Mouse (Mus musculus) heart, embryonic 14.5 days (tissue): ENCODE measurements around the gene Hsd17b13. TPM values are rescaled to one million over a fixed set of nuclear protein-coding genes. Genes with fewer than 3 reads are reported as not detected.

Experiments used
- ATAC-seq: fragments of 200-750 bp; cut with Nextera tagmentation; 2 replicates; pipeline ENCODE4 v1.8.0; 2017; ENCODE audit warnings: low read depth, moderate TSS enrichment; ENCODE audit not compliant: insufficient number of reproducible peaks, insufficient read depth, low FRiP score
- H3K27ac ChIP-seq, 2 experiments: fragments of 200-500 bp in 1 of 2; fragments of 300-500 bp in 1 of 2; sonication (generic) in 1 of 2; replicated peaks in 1 of 2; 2 replicates each; pipeline ENCODE4 v1.5.1; 2012 to 2014; ENCODE audit warnings: low read depth in 2 of 2, low read length in 2 of 2, control low read depth in 1 of 2, mild to moderate bottlenecking in 1 of 2, mixed read lengths in 1 of 2; ENCODE audit not compliant: control insufficient read depth in 1 of 2, insufficient read depth in 1 of 2
- H3K27me3 ChIP-seq: fragments of 300-500 bp; sonication (generic); 2 replicates; pipeline ENCODE4 v1.6.1; 2014; ENCODE audit warnings: mild to moderate bottlenecking, low read length, control low read depth; ENCODE audit not compliant: control insufficient read depth, insufficient read depth
- H3K36me3 ChIP-seq: fragments of 300-500 bp; sonication (generic); 2 replicates; pipeline ENCODE4 v1.6.1; 2014; ENCODE audit warnings: mild to moderate bottlenecking, control low read depth, low read length, mixed read lengths; ENCODE audit not compliant: control insufficient read depth, insufficient read depth
- H3K4me1 ChIP-seq, 2 experiments: fragments of 200-500 bp in 1 of 2; fragments of 300-500 bp in 1 of 2; sonication (generic) in 1 of 2; 2 replicates each; pipeline ENCODE4 v1.6.1; 2012 to 2014; ENCODE audit warnings: low read length in 2 of 2, control low read depth in 1 of 2, mixed read lengths in 1 of 2; ENCODE audit not compliant: control insufficient read depth in 2 of 2, insufficient read depth in 2 of 2
- H3K4me2 ChIP-seq: fragments of 300-500 bp; sonication (generic); 2 replicates; pipeline ENCODE4 v1.6.1; 2014; ENCODE audit warnings: mild to moderate bottlenecking, low read length
- H3K4me3 ChIP-seq, 2 experiments: fragments of 200-500 bp in 1 of 2; fragments of 300-500 bp in 1 of 2; sonication (generic) in 1 of 2; 2 replicates each; pipeline ENCODE4 v1.5.1; 2012 to 2014; ENCODE audit warnings: low read length in 2 of 2, mild to moderate bottlenecking in 2 of 2, control low read depth in 1 of 2, low read depth in 1 of 2, moderate library complexity in 1 of 2; ENCODE audit not compliant: control insufficient read depth in 1 of 2, insufficient read depth in 1 of 2
- H3K9ac ChIP-seq: fragments of 300-500 bp; sonication (generic); 2 replicates; pipeline ENCODE4 v1.6.1; 2014; ENCODE audit warnings: mild to moderate bottlenecking, low read length
- H3K9me3 ChIP-seq: fragments of 300-500 bp; sonication (generic); 2 replicates; pipeline ENCODE4 v1.6.1; 2016; ENCODE audit warnings: low read length, control low read depth; ENCODE audit not compliant: control insufficient read depth
- WGBS: fragments of 180-500 bp; shearing (Covaris S2); extraction: QIAGEN DNeasy Blood & Tissue Kit; methylation state at CpG from one replicate; pipeline ENCODE4 v1.1.7; 2014; 5-methylcytosine and 5-hydroxymethylcytosine counted together
- polyA plus RNA-seq: library from polyadenylated mRNA; unstranded; fragments of >200 nt; fragmentation: Nextera tagmentation; extraction: Ambion mirVana; gene quantifications from 2 replicates; pipeline ENCODE4 v1.2.1, GENCODE M21; 2014

Hsd17b13 gene
- polyA plus RNA-seq, 1 experiment from 2014 or later = not detected

- no peak for ATAC-seq
- H3K36me3 ChIP-seq = peaks cover 36% of the 10 kb centered on the region
- H3K4me2 ChIP-seq = no peak overlapping the region
- H3K4me1 ChIP-seq = peaks cover 0 to 10% of the 10 kb centered on the region in 2 experiments; a peak in 1 of 4 replicates
- no peaks in the 10 kb centered on the region for H3K9me3 ChIP-seq
- H3K9ac ChIP-seq = no peak overlapping the region
- no peak overlapping the region for H3K4me3 ChIP-seq
- H3K27me3 ChIP-seq = no peaks in the 10 kb centered on the region
- peak overlapping the region; percentile 8 to 24; a peak in 2 of 4 replicates for H3K27ac ChIP-seq
Observed at GRCm38 (mm10) chr5:104011419-104011818, 34.2 kb upstream of the Hsd17b13 start.

- no peak for ATAC-seq
- no peak overlapping the region for H3K4me3 ChIP-seq
- 88% methylated on average over 7 of the region's 7 CpGs for WGBS
Observed at GRCm38 (mm10) chr5:104010261-104010660, 33.1 kb upstream of the Hsd17b13 start.

DNA sequence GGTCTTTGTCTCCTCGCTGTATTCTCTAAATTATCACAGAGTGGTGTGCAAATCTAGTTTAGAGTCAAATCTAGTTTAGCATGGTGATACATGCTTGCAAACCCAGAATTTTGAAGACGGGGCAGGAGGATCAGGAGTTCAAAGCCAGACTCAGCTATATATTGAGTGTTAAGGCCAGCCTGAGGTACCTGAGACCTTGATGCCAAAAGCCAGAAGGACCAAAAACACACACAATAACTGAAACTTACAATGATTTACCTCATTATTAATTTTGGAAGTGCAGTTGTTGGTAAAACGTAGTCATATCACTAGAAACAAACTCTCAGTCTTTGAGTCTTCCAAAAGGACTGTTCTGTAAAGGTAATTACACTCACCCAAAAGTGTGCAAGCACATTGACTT is 32.2 kb upstream of the Hsd17b13 start:
- H3K4me2 ChIP-seq = no peak overlapping the region
- H3K9me3 ChIP-seq = no peaks in the 10 kb centered on the region
- ATAC-seq = no peak
- no peaks in the 10 kb centered on the region for H3K27me3 ChIP-seq
- no peak overlapping the region for H3K9ac ChIP-seq
- H3K27ac ChIP-seq = no peak overlapping the region
- H3K4me1 ChIP-seq = peaks cover 0 to 10% of the 10 kb centered on the region in 2 experiments; a peak in 1 of 4 replicates
- H3K4me3 ChIP-seq = no peak overlapping the region
- H3K36me3 ChIP-seq = peaks cover 45% of the 10 kb centered on the region
- 92% methylated on average over 3 of the region's 3 CpGs for WGBS

More at GRCm38 (mm10) chr5:104010261-104010660, 33.1 kb upstream of the Hsd17b13 start:
- no peaks in the 10 kb centered on the region for H3K27me3 ChIP-seq
- no peak overlapping the region for H3K27ac ChIP-seq
- H3K9ac ChIP-seq = no peak overlapping the region
- H3K36me3 ChIP-seq = peaks cover 37% of the 10 kb centered on the region
- peaks cover 0 to 10% of the 10 kb centered on the region in 2 experiments; a peak in 1 of 4 replicates for H3K4me1 ChIP-seq
- no peaks in the 10 kb centered on the region for H3K9me3 ChIP-seq
- no peak overlapping the region for H3K4me2 ChIP-seq

DNA sequence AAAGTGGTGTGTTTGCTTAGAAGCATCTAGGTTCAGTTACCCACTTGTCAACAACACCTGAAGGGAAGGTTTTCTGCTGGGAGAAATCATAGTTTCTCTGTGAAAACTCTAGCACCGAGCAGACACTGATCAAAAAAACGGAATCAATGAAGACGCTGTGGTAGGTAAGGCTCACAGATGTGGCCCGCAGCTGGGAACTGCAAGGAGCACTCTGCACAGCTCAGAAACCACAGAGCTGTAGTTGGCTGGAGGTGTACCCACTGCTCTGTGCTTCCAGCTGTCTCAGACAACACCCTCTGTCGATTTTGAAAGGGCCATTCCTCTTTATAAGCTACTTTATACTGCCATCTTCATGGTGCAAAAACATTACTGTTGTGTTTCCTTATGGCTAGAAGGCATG is 30.6 kb upstream of the Hsd17b13 start:
- no peak overlapping the region for H3K27ac ChIP-seq
- no peak overlapping the region for H3K4me2 ChIP-seq
- H3K36me3 ChIP-seq = peaks cover 54% of the 10 kb centered on the region
- H3K4me1 ChIP-seq = peaks cover 0 to 10% of the 10 kb centered on the region in 2 experiments; a peak in 1 of 4 replicates
- no peaks in the 10 kb centered on the region for H3K9me3 ChIP-seq
- no peaks in the 10 kb centered on the region for H3K27me3 ChIP-seq
- H3K4me3 ChIP-seq = no peak overlapping the region
- no peak overlapping the region for H3K9ac ChIP-seq
- ATAC-seq = no peak
- WGBS = 70% methylated on average over 5 of the region's 5 CpGs

DNA sequence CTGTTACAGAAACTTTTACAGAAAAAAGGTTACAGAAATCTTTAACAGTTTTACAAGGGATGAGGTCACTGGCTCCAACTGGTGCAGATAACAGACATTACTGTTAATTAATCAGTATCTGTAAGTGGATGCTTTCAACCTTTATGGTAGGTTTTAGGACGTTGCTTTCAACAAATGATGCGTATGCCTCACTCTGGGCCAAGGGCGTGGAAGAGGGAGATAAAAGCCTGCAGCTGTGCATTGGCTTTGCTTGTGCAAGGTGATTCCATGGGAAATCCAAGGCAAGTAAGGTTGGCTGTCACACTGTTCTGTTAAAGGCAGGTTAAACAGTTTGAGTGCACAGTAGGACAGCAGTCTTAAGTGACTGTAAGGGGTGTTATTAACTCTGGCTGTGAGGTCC is 29.6 kb upstream of the Hsd17b13 start:
- 68% methylated on average over 3 of the region's 3 CpGs for WGBS
- no peak overlapping the region for H3K4me2 ChIP-seq
- H3K27ac ChIP-seq = no peak overlapping the region
- H3K4me3 ChIP-seq = no peak overlapping the region
- no peak for ATAC-seq
- H3K27me3 ChIP-seq = no peaks in the 10 kb centered on the region
- peaks cover 62% of the 10 kb centered on the region for H3K36me3 ChIP-seq
- peaks cover 0 to 4% of the 10 kb centered on the region in 2 experiments; a peak in 1 of 4 replicates for H3K4me1 ChIP-seq
- no peaks in the 10 kb centered on the region for H3K9me3 ChIP-seq
- H3K9ac ChIP-seq = no peak overlapping the region

- H3K4me1 ChIP-seq = peaks cover 0 to under 1% of the 10 kb centered on the region in 2 experiments; a peak in 1 of 4 replicates
- no peak overlapping the region for H3K4me2 ChIP-seq
- no peak for ATAC-seq
- no peak overlapping the region for H3K9ac ChIP-seq
- 84% methylated on average over 2 of the region's 2 CpGs for WGBS
- no peak overlapping the region for H3K27ac ChIP-seq
- H3K4me3 ChIP-seq = no peak overlapping the region
- H3K27me3 ChIP-seq = no peaks in the 10 kb centered on the region
- H3K36me3 ChIP-seq = peaks cover 57% of the 10 kb centered on the region
- no peaks in the 10 kb centered on the region for H3K9me3 ChIP-seq
Observed at GRCm38 (mm10) chr5:104003955-104004354, 26.7 kb upstream of the Hsd17b13 start.

GRCm38 (mm10) chr5:104003256-104003931 is 26.2 kb upstream of the Hsd17b13 start:
- no peaks in the 10 kb centered on the region for H3K27me3 ChIP-seq
- no peak overlapping the region for H3K4me3 ChIP-seq
- ATAC-seq = no peak
- H3K36me3 ChIP-seq = peaks cover 54% of the 10 kb centered on the region
- H3K9me3 ChIP-seq = no peaks in the 10 kb centered on the region
- H3K9ac ChIP-seq = no peak overlapping the region
- H3K27ac ChIP-seq = no peak overlapping the region
- H3K4me1 ChIP-seq = peaks cover 0 to 3% of the 10 kb centered on the region in 2 experiments; a peak in 1 of 4 replicates
- WGBS = 54% methylated on average over 15 of the region's 15 CpGs
- no peak overlapping the region for H3K4me2 ChIP-seq
